Mouse (Mus musculus): ENCODE data around the gene Slk.

GRCm38 (mm10) chr19:47549174-47549573 is 30.3 kb upstream of the Slk start:
- TF ChIP-seq POLR2A (IDR thresholded peaks at IDR 0.05; ENCODE audit: low read depth, low read length) (no peak), CTCF (IDR thresholded peaks at IDR 0.05; ENCODE audit: extremely low read depth, insufficient read length, insufficient replicate concordance, low read depth, low read length) (no peak)
